Mouse (Mus musculus) 3T3-L1 (cell line): ENCODE measurements around the gene Dlg2.
"Not testable (repeated sequence)": the region's sequence is repeated elsewhere in the genome, so short reads cannot be mapped to it uniquely, and the experiment has no call there.

ENCODE experiments used
- DNase-seq: peaks from one replicate; pipeline ENCODE4 v3.0.0-alpha.2; 2015; ENCODE audit warnings: low read depth, low spot score

The Dlg2 gene

GRCm38 (mm10) chr7:90825640-90826039 lies 349.2 kb downstream of the Dlg2 start:
- DNase-seq, result no peak

GRCm38 (mm10) chr7:90841276-90841675 lies 364.8 kb downstream of the Dlg2 start:
- no peak for DNase-seq

- DNase-seq, result no peak
Measured at GRCm38 (mm10) chr7:90843345-90844293, 367.1 kb downstream of the Dlg2 start.

GRCm38 (mm10) chr7:90876796-90877195 lies 400.3 kb downstream of the Dlg2 start:
- DNase-seq, result not testable (repeated sequence)

GRCm38 (mm10) chr7:90882740-90883139 lies 406.3 kb downstream of the Dlg2 start:
- no peak for DNase-seq

- no peak for DNase-seq
Measured at GRCm38 (mm10) chr7:90886396-90887006, 410.0 kb downstream of the Dlg2 start.

GRCm38 (mm10) chr7:90887007-90887720 lies 410.7 kb downstream of the Dlg2 start:
- DNase-seq, result no peak

GRCm38 (mm10) chr7:90927441-90927840 lies 451.0 kb downstream of the Dlg2 start:
- DNase-seq, result no peak

GRCm38 (mm10) chr7:90940726-90941125 lies 464.3 kb downstream of the Dlg2 start:
- no peak for DNase-seq

GRCm38 (mm10) chr7:90947073-90947472 lies 470.6 kb downstream of the Dlg2 start:
- DNase-seq, result no peak

- DNase-seq, result no peak
Measured at GRCm38 (mm10) chr7:90949212-90949611, 472.7 kb downstream of the Dlg2 start.

- no peak for DNase-seq
Measured at GRCm38 (mm10) chr7:90977241-90977640, 500.8 kb downstream of the Dlg2 start.

- DNase-seq, result no peak
Measured at GRCm38 (mm10) chr7:90982069-90982468, 505.6 kb downstream of the Dlg2 start.

GRCm38 (mm10) chr7:91010655-91011054 lies 534.2 kb downstream of the Dlg2 start:
- DNase-seq, result no peak

- DNase-seq, result no peak
Measured at GRCm38 (mm10) chr7:91044998-91045741, 568.7 kb downstream of the Dlg2 start.

- DNase-seq, result no peak
Measured at GRCm38 (mm10) chr7:91045742-91046098, 569.2 kb downstream of the Dlg2 start.

- no peak for DNase-seq
Measured at GRCm38 (mm10) chr7:91063297-91064040, 587.0 kb downstream of the Dlg2 start.

- DNase-seq, result no peak
Measured at GRCm38 (mm10) chr7:91071751-91072707, 595.6 kb downstream of the Dlg2 start.

- no peak for DNase-seq
Measured at GRCm38 (mm10) chr7:91086071-91086470, 609.6 kb downstream of the Dlg2 start.
